Mouse (Mus musculus): ENCODE results near the gene Crygs.

DNA sequence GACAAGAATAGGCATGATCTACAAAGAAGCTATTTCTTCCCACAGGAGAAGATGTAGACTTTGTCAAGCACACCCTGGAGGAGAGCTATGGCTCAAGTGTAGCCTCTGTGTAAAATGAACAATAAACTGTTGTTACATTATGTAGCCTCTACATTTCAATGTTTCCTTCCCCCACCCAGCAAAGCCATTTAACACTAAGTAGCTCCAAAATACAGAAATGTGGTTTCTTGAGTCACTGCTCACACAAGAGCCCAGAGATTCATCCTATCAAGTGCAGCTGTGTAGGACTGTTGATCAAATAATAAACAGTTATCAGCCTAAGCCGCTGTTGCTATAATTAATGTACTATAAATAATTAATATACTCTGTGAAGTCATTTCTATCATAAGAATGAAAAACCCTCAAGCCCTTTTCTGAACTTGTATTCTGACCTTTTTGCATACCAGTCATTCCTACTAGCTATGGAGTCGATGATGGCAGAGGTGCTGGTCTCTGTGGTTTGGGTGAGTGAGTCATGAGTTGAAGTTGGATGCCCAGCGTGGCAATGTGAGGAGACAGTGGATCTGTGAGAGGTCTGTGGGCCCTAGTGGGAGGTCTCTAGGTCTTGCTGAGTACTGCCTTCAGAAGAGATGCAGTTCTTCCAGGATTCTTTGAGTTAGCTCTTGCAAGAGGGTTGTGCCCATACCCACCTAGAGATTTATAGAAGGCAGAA lies 27.9 kb upstream of the Crygs start:
- no peak for TF ChIP-seq CTCF (IDR thresholded peaks at IDR 0.05; ENCODE audit: extremely low read depth, insufficient read depth, low read length)
- TF ChIP-seq POLR2A (IDR thresholded peaks at IDR 0.05; ENCODE audit: extremely low read depth, insufficient read depth, low read length) = no peak

Measured in cortical plate, adult 2 months (tissue).